Mouse (Mus musculus) T-cell, adult 2 months (primary cell): Measurements from ENCODE around the gene Gucy1b1.

ENCODE experiments used
- DNase-seq: peaks from one replicate; pipeline ENCODE4 v3.0.0; 2022; ENCODE audit warnings: low spot score

The Gucy1b1 gene

GRCm38 (mm10) chr3:82030008-82030748 lies 44.3 kb downstream of the Gucy1b1 start:
- DNase-seq = no peak

- peak; percentile 18 for DNase-seq
Measured at GRCm38 (mm10) chr3:82029229-82029628, 45.3 kb downstream of the Gucy1b1 start.

GRCm38 (mm10) chr3:82027286-82027685 lies 47.2 kb downstream of the Gucy1b1 start:
- no peak for DNase-seq

- DNase-seq = no peak
Measured at GRCm38 (mm10) chr3:82023065-82023464, 51.4 kb downstream of the Gucy1b1 start.

GRCm38 (mm10) chr3:82022421-82022920 lies 52.0 kb downstream of the Gucy1b1 start:
- DNase-seq = no peak

GRCm38 (mm10) chr3:82014148-82014703 lies 60.3 kb downstream of the Gucy1b1 start:
- no peak for DNase-seq

- no peak for DNase-seq
Measured at GRCm38 (mm10) chr3:82007002-82007401, 67.5 kb downstream of the Gucy1b1 start.

- DNase-seq = no peak
Measured at GRCm38 (mm10) chr3:81995988-81996387, 78.5 kb downstream of the Gucy1b1 start.

GRCm38 (mm10) chr3:81995371-81995770 lies 79.1 kb downstream of the Gucy1b1 start:
- DNase-seq = no peak

GRCm38 (mm10) chr3:81990531-81990930 lies 84.0 kb downstream of the Gucy1b1 start:
- no peak for DNase-seq

GRCm38 (mm10) chr3:81989692-81990141 lies 84.8 kb downstream of the Gucy1b1 start:
- no peak for DNase-seq

- DNase-seq = no peak
Measured at GRCm38 (mm10) chr3:81987628-81988027, 86.9 kb downstream of the Gucy1b1 start.

GRCm38 (mm10) chr3:81986103-81986502 lies 88.4 kb downstream of the Gucy1b1 start:
- no peak for DNase-seq

- DNase-seq = no peak
Measured at GRCm38 (mm10) chr3:81985100-81985499, 89.4 kb downstream of the Gucy1b1 start.

GRCm38 (mm10) chr3:81983120-81983895 lies 91.2 kb downstream of the Gucy1b1 start:
- no peak for DNase-seq
